Mouse (Mus musculus) embryonic fibroblast, embryonic 13.5 days (primary cell): ENCODE results near the gene Snx17. TPM values are rescaled to one million over a fixed set of nuclear protein-coding genes. Genes with fewer than 3 reads are reported as not detected.

Experiments
- H3K27ac ChIP-seq: 2 replicates; pipeline ENCODE4 v1.5.1; 2012; ENCODE audit warnings: low read length, control low read depth, inconsistent platforms; ENCODE audit not compliant: insufficient read depth
- H3K4me1 ChIP-seq: 2 replicates; pipeline ENCODE4 v1.6.1; 2011; ENCODE audit warnings: low read length; ENCODE audit not compliant: control insufficient read depth, insufficient read depth
- H3K4me3 ChIP-seq: 2 replicates; pipeline ENCODE4 v1.5.1; 2011; ENCODE audit warnings: mild to moderate bottlenecking, control low read depth, low read length; ENCODE audit not compliant: insufficient read depth
- CTCF ChIP-seq: IDR thresholded peaks from 2 replicates; pipeline ENCODE4 v1.5.1; 2011; ENCODE audit warnings: mild to moderate bottlenecking, control low read depth, low read length, moderate library complexity, borderline replicate concordance; ENCODE audit not compliant: insufficient read depth
- POLR2A ChIP-seq: IDR thresholded peaks from 2 replicates; pipeline ENCODE4 v1.6.1; 2011; ENCODE audit warnings: low read depth, mild to moderate bottlenecking, control low read depth, low read length, moderate library complexity
- polyA plus RNA-seq: library from polyadenylated mRNA; stranded (reverse); fragments of >200 nt; gene quantifications from 2 replicates; pipeline ENCODE4 v1.2.4, GENCODE M21; 2011; ENCODE audit warnings: low read depth; ENCODE audit not compliant: missing spikeins, insufficient read length

Snx17 gene
- polyA plus RNA-seq, 1 experiment, result 91.9 TPM

DNA sequence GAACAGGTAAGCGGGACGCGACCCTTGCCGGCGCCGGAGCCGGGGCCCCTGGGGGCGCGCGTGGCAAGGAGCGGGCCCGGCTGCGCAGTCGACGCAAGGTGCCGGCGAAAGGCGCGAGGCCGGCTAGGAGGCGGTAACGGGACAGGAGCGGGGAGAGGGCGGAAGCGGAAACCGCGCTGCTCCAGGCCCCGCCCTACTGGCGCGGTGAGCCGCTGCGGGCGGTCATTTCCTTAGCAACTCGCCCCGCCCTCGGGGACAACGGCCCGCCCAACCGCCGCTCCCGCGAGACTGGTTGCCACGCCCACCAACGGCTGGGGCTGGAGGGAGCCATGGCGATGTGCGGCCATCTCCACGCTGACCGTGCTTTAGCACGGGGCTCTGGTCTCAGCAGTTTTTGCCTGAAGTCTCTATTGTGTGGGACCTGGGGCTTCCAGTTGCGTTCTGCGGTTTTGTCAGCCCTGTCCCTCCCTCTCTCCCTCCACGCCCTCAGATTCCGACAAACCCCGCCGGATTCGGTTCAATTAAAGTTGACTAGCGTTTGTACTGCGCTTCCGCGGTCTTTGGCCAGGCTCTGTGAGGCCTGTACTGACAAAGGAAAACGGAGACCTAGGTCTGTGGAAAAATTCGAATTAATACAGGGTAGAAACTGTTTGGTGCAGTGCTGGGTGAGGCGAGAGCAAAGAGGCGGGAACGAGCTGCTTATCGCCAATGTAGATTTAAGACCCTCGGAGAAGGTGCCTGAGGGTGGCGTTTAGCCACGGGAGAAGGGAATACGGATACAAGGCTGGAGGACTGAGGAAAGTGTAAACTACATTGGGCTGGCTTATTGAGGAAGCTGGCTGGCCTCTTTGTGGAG is 27.6 kb downstream of the Snx17 start, which contains the start of gene Ppm1g:
Gene Ppm1g, minus strand, starts transcription at position 240 of the 856 bp plus-strand sequence.
- Histone ChIP-seq H3K27ac (peak within 1 kb of the TSS; percentile 77), H3K4me1 (no peaks in the 10 kb centered on the region), H3K4me3 (peak within 1 kb of the TSS; percentile 90)
- no peak for TF ChIP-seq CTCF
- peak; percentile 97 for TF ChIP-seq POLR2A

DNA sequence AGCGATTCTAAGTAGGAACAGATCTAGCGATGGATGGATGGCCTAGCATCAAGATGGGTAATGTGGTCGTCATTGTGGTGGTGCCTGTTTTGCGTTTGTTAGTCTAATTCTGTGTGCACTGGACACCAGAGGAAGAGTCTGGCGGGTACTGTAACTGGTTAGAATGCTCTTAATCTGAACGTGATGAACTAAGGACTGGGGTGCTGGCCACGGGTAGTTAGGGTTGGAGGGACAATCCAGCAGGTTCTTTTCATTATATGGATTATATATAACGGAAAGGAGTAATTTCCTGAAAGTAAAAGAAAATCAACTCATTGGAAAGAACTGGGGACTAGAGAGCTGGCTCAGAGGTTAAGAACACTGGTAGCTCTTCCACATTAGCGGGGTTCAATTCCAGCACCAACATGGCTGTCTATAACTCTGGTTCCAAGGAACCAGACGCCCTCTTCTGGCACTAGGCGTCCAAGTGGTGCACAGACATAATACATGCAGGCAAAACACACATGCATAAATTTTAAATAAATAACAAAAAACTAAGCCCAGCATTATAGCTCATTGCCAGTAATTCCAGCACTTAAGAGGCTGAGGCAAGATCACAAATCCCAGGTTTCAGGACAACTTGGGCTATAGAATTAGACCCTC is 28.4 kb downstream of the Snx17 start:
- peak overlapping the region; percentile 77 for H3K27ac ChIP-seq
- peak overlapping the region; percentile 62 for H3K4me3 ChIP-seq
- no peaks in the 10 kb centered on the region for H3K4me1 ChIP-seq
- TF ChIP-seq POLR2A (peak; percentile 46; the same call in 1 of the 2 replicates), CTCF (peak; percentile 32; the same call in 1 of the 2 replicates)

DNA sequence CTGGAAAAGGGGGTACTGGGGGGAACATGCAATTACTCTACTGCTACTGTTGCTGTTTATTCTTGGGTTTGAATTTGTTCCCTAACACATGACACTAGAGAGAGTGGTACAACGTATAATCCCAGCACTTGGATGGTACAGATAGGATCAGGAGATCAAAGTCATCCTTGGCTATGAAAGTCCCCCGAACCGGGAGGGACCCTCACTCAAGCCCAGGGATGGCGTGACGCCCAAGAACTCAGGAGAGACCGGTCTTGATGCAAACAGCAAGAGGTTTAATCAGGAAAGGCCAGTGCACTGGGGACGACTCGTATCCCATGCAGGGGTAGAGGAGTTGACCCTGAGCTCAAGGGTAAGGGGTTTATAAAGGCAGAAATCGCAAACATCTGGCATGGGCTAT is 29.7 kb downstream of the Snx17 start:
- no peak overlapping the region for H3K4me3 ChIP-seq
- no peak overlapping the region for H3K27ac ChIP-seq
- H3K4me1 ChIP-seq, result no peaks in the 10 kb centered on the region
- TF ChIP-seq CTCF (no peak), POLR2A (no peak)

DNA sequence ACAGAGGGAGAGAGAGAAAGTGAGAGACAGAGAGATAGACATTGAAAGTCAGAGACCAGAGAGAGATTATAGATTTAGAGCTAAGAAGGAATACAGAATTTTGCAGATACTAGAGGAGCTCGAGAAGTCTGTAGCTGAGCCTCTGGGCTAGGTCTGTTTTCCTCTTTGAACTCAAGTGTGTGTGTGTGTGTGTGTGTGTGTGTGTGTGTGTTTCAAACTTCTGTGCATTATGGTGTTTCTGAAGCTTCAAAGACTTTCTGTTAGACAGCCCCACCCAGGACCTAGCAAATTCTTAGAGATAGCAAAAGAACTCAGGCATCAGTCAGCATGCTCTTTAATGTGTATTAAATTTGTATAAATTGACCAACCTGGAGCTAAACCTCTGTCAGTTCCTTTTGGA is 33.6 kb downstream of the Snx17 start:
- no peak for TF ChIP-seq POLR2A
- TF ChIP-seq CTCF, result no peak
- no peak overlapping the region for H3K4me3 ChIP-seq
- no peaks in the 10 kb centered on the region for H3K4me1 ChIP-seq
- no peak overlapping the region for H3K27ac ChIP-seq

DNA sequence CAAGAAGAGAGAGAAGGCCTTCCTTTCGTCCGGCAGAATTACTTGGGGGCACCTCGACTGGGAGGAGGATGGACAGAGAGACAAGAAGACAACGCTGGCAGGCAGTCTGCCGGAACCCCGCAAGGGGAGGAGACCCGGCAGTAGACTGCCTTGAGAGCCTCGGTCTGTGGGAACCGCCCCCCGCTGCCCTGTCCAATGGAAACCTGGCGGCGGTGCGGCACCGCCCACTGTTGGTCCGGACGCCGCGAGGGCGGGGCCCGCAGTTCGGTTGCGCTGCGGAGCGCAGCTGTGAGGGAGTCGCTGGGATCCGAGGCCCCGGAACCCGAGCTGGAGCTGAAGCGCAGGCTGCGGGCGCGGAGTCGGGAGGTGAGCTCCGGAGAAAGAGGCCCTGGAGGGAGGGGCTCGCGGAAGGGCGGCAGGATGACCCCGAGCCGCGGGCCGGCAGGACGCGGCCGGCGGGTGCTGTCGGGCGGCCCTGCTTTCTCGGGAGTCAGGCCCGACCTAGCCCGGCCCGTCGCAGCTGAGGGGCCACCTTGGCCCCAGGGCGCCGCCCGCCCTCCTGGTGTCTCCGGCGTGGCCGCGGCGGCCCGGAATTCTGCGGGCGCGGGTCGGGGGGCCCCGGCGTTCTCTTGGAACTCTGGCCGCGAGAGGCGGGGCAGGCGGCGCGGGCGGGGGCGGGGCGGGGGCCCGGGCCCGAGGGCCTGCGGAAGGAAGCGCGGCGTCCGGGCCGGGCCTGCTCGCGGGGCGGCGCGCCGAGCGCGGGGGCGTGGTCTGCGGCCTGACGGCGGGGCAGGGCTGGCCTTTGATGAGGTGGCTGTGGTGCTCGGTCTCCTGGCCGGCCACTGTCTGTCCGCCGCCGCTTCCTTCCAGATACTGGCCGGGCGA is 47.9 kb downstream of the Snx17 start, which contains the start of the genes Nrbp1 and Gm9970:
Gene Nrbp1, plus strand, starts transcription at position 228 of the 885 bp plus-strand sequence.
Gene Gm9970, minus strand, starts transcription at position 596 of the 885 bp plus-strand sequence.
- Histone ChIP-seq H3K4me1 (no peaks in the 10 kb centered on the region), H3K4me3 (peak within 1 kb of the TSS; percentile 76), H3K27ac (peak within 1 kb of the TSS; percentile 92)
- TF ChIP-seq CTCF, result no peak
- peak; percentile 92 for TF ChIP-seq POLR2A

DNA sequence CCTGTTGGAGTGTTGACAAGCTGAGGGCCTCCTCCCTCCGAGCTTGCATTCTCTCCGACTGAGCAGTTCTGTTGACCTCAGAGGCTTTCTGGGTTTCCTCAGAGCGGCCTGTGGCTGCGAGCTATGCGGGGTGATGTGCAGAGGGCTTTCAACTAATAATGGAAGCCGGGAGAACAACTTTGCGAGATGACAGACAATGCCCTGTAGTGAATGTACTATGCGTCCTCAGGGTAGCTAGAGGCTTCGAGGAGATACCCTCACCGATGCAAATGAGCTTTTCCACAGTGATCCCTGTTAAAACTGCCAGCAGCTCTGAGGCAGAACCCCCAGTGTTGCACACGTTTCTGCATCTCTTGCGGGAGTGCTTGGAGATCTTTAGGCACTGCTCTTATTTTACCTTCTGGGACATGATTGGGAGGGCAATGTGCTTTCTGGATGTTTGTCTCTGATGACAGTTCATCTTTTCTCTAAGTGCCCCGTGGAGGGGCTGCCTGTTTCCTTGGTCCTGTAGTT is 48.6 kb downstream of the Snx17 start:
- no peak; the same call in 1 of the 2 replicates for TF ChIP-seq POLR2A
- no peak for TF ChIP-seq CTCF
- Histone ChIP-seq H3K27ac (peak overlapping the region; percentile 10; the same call in 1 of the 2 replicates), H3K4me1 (no peaks in the 10 kb centered on the region), H3K4me3 (peak overlapping the region; percentile 73)

DNA sequence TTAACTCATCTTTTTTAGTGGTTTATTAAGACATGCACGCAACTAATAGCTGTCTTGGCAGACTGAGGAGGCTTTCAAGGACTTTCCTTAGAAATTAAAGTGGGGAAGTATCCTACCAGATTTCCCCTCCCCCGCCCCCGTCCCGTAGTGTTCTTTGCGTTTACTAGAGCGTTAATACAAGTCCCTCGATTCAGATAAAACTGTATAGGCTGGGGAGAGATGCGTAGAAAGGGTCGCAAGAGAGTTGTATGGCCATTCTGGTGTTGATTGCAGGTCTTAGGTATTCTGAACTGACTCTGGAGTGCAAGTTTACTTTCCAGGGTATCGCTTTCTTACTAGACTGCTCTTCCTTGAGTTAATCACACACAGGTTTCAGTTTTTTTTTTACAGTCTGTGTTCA is 49.2 kb downstream of the Snx17 start:
- H3K27ac ChIP-seq, result peak overlapping the region; percentile 10; the same call in 1 of the 2 replicates

More for the DNA sequence above, 49.2 kb downstream of the Snx17 start:
- Histone ChIP-seq H3K4me1 (no peaks in the 10 kb centered on the region), H3K4me3 (peak overlapping the region; percentile 73)
- no peak for TF ChIP-seq CTCF
- TF ChIP-seq POLR2A, result no peak

Other genes with a start within 250 kb of the Snx17 start
- 14.4 and 16.9 TPM in 2 replicates for gene Cgref1, start 247.6 kb upstream of the Snx17 start, polyA plus RNA-seq
- gene Preb, start 232.9 kb upstream of the Snx17 start, polyA plus RNA-seq, result 91.6 and 95.3 TPM in 2 replicates
- gene Tcf23, start 224.6 kb upstream of the Snx17 start, polyA plus RNA-seq, result not detected in 2 replicates
- 97.2 and 110 TPM in 2 replicates for gene Atraid, start 144.9 kb upstream of the Snx17 start, polyA plus RNA-seq
- 3.3 and 6.2 TPM in 2 replicates for gene Slc5a6, start 144.3 kb upstream of the Snx17 start, polyA plus RNA-seq
- 32.6 and 39.5 TPM in 2 replicates for gene Cad, start 138.4 kb upstream of the Snx17 start, polyA plus RNA-seq
- gene Dnajc5g, start 86.9 kb upstream of the Snx17 start, polyA plus RNA-seq, result not detected in 2 replicates
- gene Slc30a3, start 85.0 kb upstream of the Snx17 start, polyA plus RNA-seq, result not detected in 2 replicates
- not detected in 2 replicates for gene Trim54, start 76.5 kb upstream of the Snx17 start, polyA plus RNA-seq
- gene Ucn, start 54.4 kb upstream of the Snx17 start, polyA plus RNA-seq, result not detected in 2 replicates
- 54.0 and 57.7 TPM in 2 replicates for gene Mpv17, start 39.0 kb upstream of the Snx17 start, polyA plus RNA-seq
- gene Gm29609, start 13.3 kb upstream of the Snx17 start, polyA plus RNA-seq, result 2.7 and 3.8 TPM in 2 replicates
- 51.0 and 69.2 TPM in 2 replicates for gene Gtf3c2, start 13.1 kb upstream of the Snx17 start, polyA plus RNA-seq
- 19.8 and 21.6 TPM in 2 replicates for gene Eif2b4, start 203 bp downstream of the Snx17 start, polyA plus RNA-seq
- 18.6 and 20.3 TPM in 2 replicates for gene Zfp513, start 9.1 kb downstream of the Snx17 start, polyA plus RNA-seq
- 131 and 132 TPM in 2 replicates for gene Ppm1g, start 27.5 kb downstream of the Snx17 start, polyA plus RNA-seq
- gene Nrbp1, start 47.6 kb downstream of the Snx17 start, polyA plus RNA-seq, result 93.5 and 115 TPM in 2 replicates
- gene Gm9970, start 48.0 kb downstream of the Snx17 start, polyA plus RNA-seq, result not detected in 2 replicates
- gene Krtcap3, start 58.5 kb downstream of the Snx17 start, polyA plus RNA-seq, result 0.81 and 1.4 TPM in 2 replicates
- gene Ift172, start 97.9 kb downstream of the Snx17 start, polyA plus RNA-seq, result 37.4 and 37.6 TPM in 2 replicates
- 25.2 and 34.0 TPM in 2 replicates for gene Fndc4, start 102.9 kb downstream of the Snx17 start, polyA plus RNA-seq
- not detected in 2 replicates for gene Gckr, start 104.2 kb downstream of the Snx17 start, polyA plus RNA-seq